Mouse (Mus musculus) cortical plate, adult 2 months (tissue): ENCODE data around the gene Smim24. TPM values are rescaled to one million over a fixed set of nuclear protein-coding genes. Genes with fewer than 3 reads are reported as not detected.

Experiments used
- H3K27ac ChIP-seq: fragments of 200-500 bp; 2 replicates; pipeline ENCODE4 v1.5.1; 2012; ENCODE audit warnings: low read length, control low read depth, inconsistent platforms; ENCODE audit not compliant: insufficient read depth
- H3K4me1 ChIP-seq: fragments of 200-500 bp; 2 replicates; pipeline ENCODE4 v1.6.1; 2011; ENCODE audit warnings: low read length; ENCODE audit not compliant: control insufficient read depth, insufficient read depth
- H3K4me3 ChIP-seq: fragments of 200-500 bp; 2 replicates; pipeline ENCODE4 v1.5.1; 2011; ENCODE audit warnings: mild to moderate bottlenecking, low read length, control low read depth; ENCODE audit not compliant: insufficient read depth
- CTCF ChIP-seq: fragments of 200-500 bp; IDR thresholded peaks from 2 replicates; pipeline ENCODE4 v1.5.1; 2011; ENCODE audit warnings: mild to moderate bottlenecking, control low read depth, low read length; ENCODE audit not compliant: insufficient read depth; ENCODE audit errors: extremely low read depth
- POLR2A ChIP-seq: fragments of 200-500 bp; IDR thresholded peaks from 2 replicates; pipeline ENCODE4 v1.6.1; 2011; ENCODE audit warnings: mild to moderate bottlenecking, low read length, control low read depth; ENCODE audit not compliant: insufficient read depth; ENCODE audit errors: extremely low read depth
- polyA plus RNA-seq: library from polyadenylated mRNA; depleted of rRNA; stranded (reverse); fragments of >200 nt; gene quantifications from 2 replicates; pipeline ENCODE4 v1.2.3, GENCODE M21; 2012

The Smim24 gene
- polyA plus RNA-seq, 1 experiment = 2.5 TPM

- H3K4me3 ChIP-seq = peak overlapping the region; percentile 80; the same call in 1 of the 2 replicates
- peaks cover 7% of the 10 kb centered on the region; the same call in 1 of the 2 replicates for H3K4me1 ChIP-seq
- H3K27ac ChIP-seq = no peak overlapping the region
- TF ChIP-seq CTCF (no peak), POLR2A (no peak)
These were observed 32.5 kb downstream of the Smim24 start for GRCm38 (mm10) chr10:81425236-81425850.

DNA sequence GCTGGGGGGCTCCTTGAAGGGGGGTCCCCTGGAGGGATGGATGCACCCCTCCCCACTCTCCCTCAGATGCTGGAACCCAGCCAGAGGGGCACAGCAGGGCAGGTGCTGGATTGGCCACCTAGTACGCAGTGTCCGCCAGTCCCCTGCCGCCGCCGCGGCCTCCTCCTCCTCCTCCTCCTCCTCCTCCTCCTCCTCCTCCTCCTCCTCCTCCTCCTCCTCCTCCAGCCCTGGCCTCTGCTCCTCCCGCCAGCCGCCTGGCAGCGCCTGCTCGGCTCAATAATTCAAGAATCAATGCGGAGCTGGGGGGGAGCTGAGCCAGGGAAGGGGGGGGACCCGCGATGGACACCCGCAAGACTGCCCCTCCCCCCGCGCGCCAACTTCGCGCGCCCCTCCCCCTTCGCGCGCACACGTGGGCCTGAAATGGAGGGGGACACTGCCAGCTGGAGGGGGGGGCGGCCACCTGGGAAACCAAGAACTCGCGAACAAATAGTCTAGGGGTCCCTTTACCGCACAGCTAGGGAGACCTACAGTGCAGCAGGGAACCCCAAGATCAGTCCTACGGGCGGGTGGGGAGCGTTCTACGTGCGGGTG lies 33.3 kb downstream of the Smim24 start:
- H3K4me3 ChIP-seq = peak overlapping the region; percentile 80
- peaks cover 7% of the 10 kb centered on the region; the same call in 1 of the 2 replicates for H3K4me1 ChIP-seq
- TF ChIP-seq CTCF (no peak), POLR2A (no peak)
- H3K27ac ChIP-seq = peak overlapping the region; percentile 85; the same call in 1 of the 2 replicates

DNA sequence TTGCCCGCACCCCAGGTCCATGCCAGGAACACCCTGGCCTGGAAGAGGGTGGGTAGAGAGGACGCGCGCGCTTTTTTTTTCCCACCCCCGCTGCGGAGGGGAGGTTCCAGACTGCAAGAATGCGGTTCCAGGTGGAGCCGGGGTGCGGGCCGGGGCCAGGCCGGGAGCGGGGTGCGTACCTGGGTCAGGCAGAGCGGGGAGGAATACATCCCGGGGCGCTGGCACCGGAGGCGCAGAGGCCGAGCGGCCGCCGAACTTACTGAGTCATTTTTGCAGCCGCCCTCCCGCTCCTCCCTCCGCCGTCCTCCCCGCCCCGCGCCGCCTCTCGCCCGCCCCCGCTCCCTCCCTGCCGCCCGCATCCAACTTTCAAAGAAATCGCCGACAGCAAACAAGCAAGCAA lies 34.0 kb downstream of the Smim24 start:
- Histone ChIP-seq H3K4me1 (peaks cover 7% of the 10 kb centered on the region; the same call in 1 of the 2 replicates), H3K4me3 (peak overlapping the region; percentile 80), H3K27ac (peak overlapping the region; percentile 85)
- TF ChIP-seq POLR2A = no peak
- no peak for TF ChIP-seq CTCF

GRCm38 (mm10) chr10:81427327-81427726 lies 34.5 kb downstream of the Smim24 start:
- TF ChIP-seq CTCF (no peak), POLR2A (no peak)
- Histone ChIP-seq H3K27ac (peak overlapping the region; percentile 74; the same call in 1 of the 2 replicates), H3K4me3 (peak overlapping the region; percentile 80), H3K4me1 (peaks cover 7% of the 10 kb centered on the region; the same call in 1 of the 2 replicates)

DNA sequence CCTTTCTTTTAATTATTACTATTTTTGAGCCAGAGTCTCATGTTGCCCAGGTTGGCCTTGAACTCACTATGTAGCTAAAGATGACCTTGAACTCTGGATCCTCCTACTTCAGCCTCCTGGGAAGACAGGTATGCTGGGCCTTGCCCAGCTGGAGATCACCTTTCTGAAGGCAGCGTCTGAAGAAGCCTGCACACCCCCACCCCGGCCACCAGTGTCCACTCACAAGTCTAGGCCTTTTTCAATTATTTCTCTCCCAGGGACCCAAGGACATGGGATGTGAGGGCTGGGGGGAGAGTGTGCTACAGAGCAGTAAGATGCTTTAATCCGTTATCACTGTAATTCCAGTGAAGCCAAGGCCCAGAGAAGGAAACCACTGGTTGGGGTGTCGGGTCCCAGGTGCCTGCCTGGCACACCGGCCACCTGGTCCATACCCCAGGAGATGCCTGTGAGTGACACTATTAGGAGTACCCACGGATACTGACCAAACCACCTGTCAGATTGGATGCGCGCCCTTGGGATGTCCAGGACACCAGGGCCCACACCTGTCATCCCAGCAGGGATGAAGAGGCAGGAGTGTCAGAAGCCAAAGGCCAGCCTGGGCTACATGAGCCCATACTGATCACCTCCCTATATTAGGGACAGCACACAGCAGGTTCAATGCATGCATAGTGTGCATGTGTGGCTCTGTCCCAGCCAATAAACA lies 35.1 kb downstream of the Smim24 start:
- Histone ChIP-seq H3K4me1 (peaks cover 7% of the 10 kb centered on the region; the same call in 1 of the 2 replicates), H3K4me3 (no peak overlapping the region; the same call in 1 of the 2 replicates), H3K27ac (no peak overlapping the region)
- no peak for TF ChIP-seq POLR2A
- no peak for TF ChIP-seq CTCF

- H3K27ac ChIP-seq = no peak overlapping the region
- peaks cover 7% of the 10 kb centered on the region; the same call in 1 of the 2 replicates for H3K4me1 ChIP-seq
- no peak overlapping the region for H3K4me3 ChIP-seq
- TF ChIP-seq POLR2A = no peak
- TF ChIP-seq CTCF = no peak
These were observed 35.6 kb downstream of the Smim24 start for GRCm38 (mm10) chr10:81428507-81428870.

GRCm38 (mm10) chr10:81429092-81429491 lies 36.2 kb downstream of the Smim24 start:
- TF ChIP-seq POLR2A = no peak
- no peak for TF ChIP-seq CTCF
- H3K27ac ChIP-seq = 0 out of 2 replicates have a peak overlapping the region, but pooled peaks have one; percentile 26
- H3K4me1 ChIP-seq = peaks cover 8% of the 10 kb centered on the region
- H3K4me3 ChIP-seq = peak overlapping the region; percentile 52; the same call in 1 of the 2 replicates

DNA sequence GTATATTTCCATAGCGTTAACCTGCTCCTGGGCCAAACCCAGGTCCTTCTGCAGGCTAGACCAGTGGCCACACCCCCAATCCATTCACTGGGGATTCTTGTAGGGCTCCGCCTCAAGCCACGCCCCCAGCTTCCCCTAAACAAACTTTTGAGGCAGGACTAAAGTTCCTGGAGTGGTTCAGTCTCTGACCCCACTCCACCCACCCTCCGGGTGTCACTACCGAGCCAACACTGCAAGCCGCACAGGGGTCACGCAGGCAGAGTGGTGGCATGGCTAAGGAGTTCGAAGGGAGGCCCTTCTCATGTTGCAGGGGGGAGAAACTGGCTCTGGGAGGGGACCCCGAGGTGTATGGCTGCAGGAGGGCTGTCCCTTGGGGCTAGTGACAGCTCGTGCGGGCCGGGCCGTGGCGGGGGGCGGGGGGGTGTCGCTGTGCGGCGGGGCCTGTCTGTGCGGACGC lies 36.8 kb downstream of the Smim24 start:
- peaks cover 7% of the 10 kb centered on the region for H3K4me1 ChIP-seq
- TF ChIP-seq POLR2A (0 out of 2 replicates have a peak, but pooled peaks have one; percentile 42), CTCF (no peak)
- peak overlapping the region; percentile 52 for H3K4me3 ChIP-seq

DNA sequence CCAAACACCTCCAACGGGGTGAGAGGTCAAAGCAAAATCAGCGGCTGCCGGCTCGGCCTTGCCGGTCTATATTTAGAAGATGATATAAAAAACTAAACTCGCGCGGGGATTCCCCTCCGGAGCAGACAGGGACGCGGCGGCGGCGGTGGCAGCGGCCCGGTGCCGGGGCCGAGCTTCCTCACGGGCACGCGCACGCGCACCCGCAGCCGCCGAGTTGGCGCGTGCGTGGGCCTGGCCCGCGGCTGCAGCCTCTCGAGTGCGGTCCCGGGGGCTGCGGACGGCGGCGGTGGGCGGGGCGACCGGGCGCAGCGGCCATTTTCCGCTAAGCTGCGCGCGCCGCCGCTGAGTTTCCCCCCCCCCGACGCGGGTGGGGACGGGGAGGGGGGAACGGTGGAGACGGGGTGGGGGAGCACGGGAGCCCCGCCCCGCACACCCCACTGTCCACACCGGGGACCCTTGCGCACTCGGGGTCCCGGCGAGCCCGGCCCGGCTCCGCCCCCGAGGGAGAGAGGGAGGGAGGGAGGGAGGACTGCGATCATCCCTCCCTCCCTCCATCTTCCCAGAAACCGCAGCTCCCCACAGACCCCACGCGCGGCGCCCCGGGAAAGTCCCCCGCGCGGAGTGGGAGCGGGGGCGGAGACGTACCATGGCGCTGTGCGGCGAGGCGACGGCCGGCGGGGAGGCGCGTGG lies 37.4 kb downstream of the Smim24 start:
- Histone ChIP-seq H3K27ac (peak overlapping the region; percentile 95), H3K4me3 (peak overlapping the region; percentile 52), H3K4me1 (peaks cover 5% of the 10 kb centered on the region)
- TF ChIP-seq POLR2A = no peak
- TF ChIP-seq CTCF = no peak

More for the DNA sequence above, 36.8 kb downstream of the Smim24 start:
- H3K27ac ChIP-seq = peak overlapping the region; percentile 85; the same call in 1 of the 2 replicates

DNA sequence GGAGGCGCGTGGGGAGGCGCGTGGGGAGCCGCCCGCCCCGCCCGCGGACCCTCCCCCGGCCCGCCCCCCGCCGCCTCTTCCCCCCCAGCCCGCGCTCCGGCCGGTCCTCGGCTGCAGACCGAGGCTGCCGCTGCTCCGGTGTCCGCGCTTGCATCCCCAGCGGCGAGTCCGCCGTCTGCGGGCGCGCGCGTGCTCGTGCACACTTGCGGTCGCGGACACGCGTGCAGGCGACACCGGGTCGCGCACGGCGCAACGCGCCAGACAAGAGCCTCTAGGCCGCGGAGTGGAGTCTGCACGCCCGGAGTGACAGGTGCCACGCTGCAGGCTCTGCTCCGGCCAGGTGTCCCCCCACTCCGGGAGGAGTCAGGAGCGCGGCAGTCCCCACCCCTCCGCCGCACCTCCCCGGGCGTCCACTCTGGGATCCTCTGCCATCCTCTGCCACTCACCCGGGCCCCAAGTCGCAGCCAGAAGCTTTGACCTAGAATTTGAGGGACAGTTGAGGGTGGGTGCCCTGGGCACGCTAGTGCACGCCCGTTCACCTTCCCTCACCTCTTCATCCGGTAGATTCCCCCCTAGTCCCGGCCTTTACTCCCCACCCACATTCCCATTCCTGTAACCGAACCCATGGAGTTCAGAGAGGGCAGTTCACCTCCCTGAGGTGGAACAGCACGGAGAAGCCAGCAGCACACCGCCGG lies 38.1 kb downstream of the Smim24 start:
- peak overlapping the region; percentile 52 for H3K4me3 ChIP-seq
- peak overlapping the region; percentile 95 for H3K27ac ChIP-seq
- peaks cover 5% of the 10 kb centered on the region for H3K4me1 ChIP-seq
- TF ChIP-seq CTCF (no peak), POLR2A (peak; percentile 52; the same call in 1 of the 2 replicates)
